Mouse (Mus musculus) megakaryocyte, embryonic 14.5 days (primary cell): ENCODE data around the gene Best1.

Experiments
- FLI1 ChIP-seq: IDR thresholded peaks from 2 replicates; pipeline ENCODE4 v1.6.1; 2012; ENCODE audit warnings: low read length, inconsistent platforms, mixed read lengths
- GATA1 ChIP-seq: IDR thresholded peaks from 3 replicates; pipeline ENCODE4 v1.6.1; 2012; ENCODE audit warnings: mixed read lengths, low read length, inconsistent platforms, borderline replicate concordance

DNA sequence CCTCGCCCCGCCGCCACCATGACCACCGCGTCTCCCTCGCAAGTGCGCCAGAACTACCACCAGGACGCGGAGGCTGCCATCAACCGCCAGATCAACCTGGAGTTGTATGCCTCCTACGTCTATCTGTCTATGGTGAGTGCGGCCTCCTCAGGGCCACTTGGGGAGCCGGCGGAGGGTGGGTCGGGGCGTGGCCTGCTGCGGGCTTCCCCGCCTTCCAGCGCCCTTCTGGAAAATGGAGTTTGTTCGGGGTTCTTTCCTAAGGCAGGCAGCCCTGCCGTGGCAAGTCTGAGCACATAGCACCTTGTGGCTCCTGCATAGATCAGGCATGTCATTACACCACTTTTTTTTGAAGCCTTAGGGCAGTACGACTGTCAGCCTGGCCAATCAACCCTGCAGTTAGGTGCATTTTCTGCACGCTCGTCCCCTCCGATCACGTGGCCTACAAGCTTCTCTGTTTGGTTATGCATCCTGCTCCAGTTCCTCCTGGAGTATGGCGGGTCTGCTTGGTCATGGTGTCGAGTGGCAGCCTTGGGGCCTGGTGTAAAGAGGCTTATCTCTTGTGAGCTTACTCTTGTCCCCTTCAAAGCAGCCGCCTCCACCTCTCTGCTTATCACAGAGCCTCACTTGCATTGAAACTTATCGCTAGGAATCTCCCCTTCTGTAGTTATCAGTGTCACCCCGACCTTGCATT is 18.4 kb downstream of the Best1 start:
- TF ChIP-seq GATA1 (no peak; the same call in 2 of the 3 replicates), FLI1 (no peak)
